Mouse (Mus musculus) forebrain, embryonic 16.5 days (tissue): ENCODE data around the gene Lrfn4. TPM values are rescaled to one million over a fixed set of nuclear protein-coding genes. Genes with fewer than 3 reads are reported as not detected.
"Not testable (repeated sequence)": the region's sequence is repeated elsewhere in the genome, so short reads cannot be mapped to it uniquely, and the experiment has no call there.

Experiments
- ATAC-seq: fragments of 200-750 bp; cut with Nextera tagmentation; 2 replicates; pipeline ENCODE4 v1.8.0; 2017; ENCODE audit warnings: mild to moderate bottlenecking, moderate library complexity
- H3K27ac ChIP-seq: fragments of 300-500 bp; sonication (generic); 2 replicates; pipeline ENCODE4 v1.5.1; 2014; ENCODE audit warnings: low read length, control low read depth
- H3K27me3 ChIP-seq: fragments of 300-500 bp; sonication (generic); replicated peaks from 2 replicates; pipeline ENCODE4 v1.6.1; 2014; ENCODE audit warnings: low read length; ENCODE audit not compliant: control insufficient read depth, insufficient read depth
- H3K36me3 ChIP-seq: fragments of 300-500 bp; sonication (generic); 2 replicates; pipeline ENCODE4 v1.6.1; 2014; ENCODE audit not compliant: control insufficient read depth, insufficient read depth
- H3K4me1 ChIP-seq: fragments of 300-500 bp; sonication (generic); replicated peaks from 2 replicates; pipeline ENCODE4 v1.6.1; 2014; ENCODE audit warnings: low read length; ENCODE audit not compliant: control insufficient read depth, insufficient read depth
- H3K4me2 ChIP-seq: fragments of 300-500 bp; sonication (generic); 2 replicates; pipeline ENCODE4 v1.6.1; 2014; ENCODE audit warnings: mild to moderate bottlenecking, low read length, control low read depth
- H3K4me3 ChIP-seq: fragments of 300-500 bp; sonication (generic); replicated peaks from 2 replicates; pipeline ENCODE4 v1.5.1; 2014; ENCODE audit warnings: mild to moderate bottlenecking, low read length, control low read depth
- H3K9ac ChIP-seq: fragments of 300-500 bp; sonication (generic); replicated peaks from 2 replicates; pipeline ENCODE4 v1.6.1; 2014; ENCODE audit warnings: low read depth, low read length, control low read depth
- H3K9me3 ChIP-seq: fragments of 300-500 bp; sonication (generic); 2 replicates; pipeline ENCODE4 v1.6.1; 2016; ENCODE audit warnings: low read length; ENCODE audit not compliant: control insufficient read depth
- WGBS: fragments of 180-500 bp; shearing (Covaris S2); extraction: QIAGEN DNeasy Blood & Tissue Kit; methylation state at CpG from one replicate; pipeline ENCODE4 v1.1.7; 2014; 5-methylcytosine and 5-hydroxymethylcytosine counted together
- polyA plus RNA-seq: library from polyadenylated mRNA; unstranded; fragments of >200 nt; fragmentation: Nextera tagmentation; extraction: Ambion mirVana; gene quantifications from 2 replicates; pipeline ENCODE4 v1.2.1, GENCODE M21; 2015

Gene Lrfn4
- polyA plus RNA-seq, 1 experiment from 2014 or later, result 8.9 TPM

DNA sequence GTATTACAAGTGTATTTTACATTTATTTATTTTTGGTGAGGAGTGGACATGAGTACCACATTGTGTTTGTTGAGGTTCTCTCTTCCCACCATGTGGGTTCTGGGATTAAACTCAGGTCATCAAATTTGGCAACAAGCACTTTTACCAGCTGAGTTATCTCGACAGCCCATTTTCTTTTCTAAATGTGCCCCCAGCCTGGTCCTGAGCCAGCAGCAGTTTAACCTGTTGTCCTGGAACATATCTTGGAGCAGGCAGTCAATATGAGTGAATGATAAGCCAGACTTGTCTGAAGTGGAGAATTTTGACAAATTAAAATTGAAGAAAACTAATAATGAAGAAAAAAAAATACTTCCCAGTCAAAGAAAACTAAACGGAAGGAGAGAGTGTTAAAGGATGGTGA is 19.4 kb downstream of the Lrfn4 start:
- Histone ChIP-seq H3K27ac (no peak overlapping the region), H3K36me3 (no peaks in the 10 kb centered on the region), H3K9me3 (no peaks in the 10 kb centered on the region), H3K9ac (no peak overlapping the region), H3K4me1 (no peaks in the 10 kb centered on the region), H3K4me2 (no peak overlapping the region), H3K27me3 (no peaks in the 10 kb centered on the region), H3K4me3 (no peak overlapping the region)
- no peak for ATAC-seq
- WGBS, result 81% methylated on average over 2 of the region's 2 CpGs

DNA sequence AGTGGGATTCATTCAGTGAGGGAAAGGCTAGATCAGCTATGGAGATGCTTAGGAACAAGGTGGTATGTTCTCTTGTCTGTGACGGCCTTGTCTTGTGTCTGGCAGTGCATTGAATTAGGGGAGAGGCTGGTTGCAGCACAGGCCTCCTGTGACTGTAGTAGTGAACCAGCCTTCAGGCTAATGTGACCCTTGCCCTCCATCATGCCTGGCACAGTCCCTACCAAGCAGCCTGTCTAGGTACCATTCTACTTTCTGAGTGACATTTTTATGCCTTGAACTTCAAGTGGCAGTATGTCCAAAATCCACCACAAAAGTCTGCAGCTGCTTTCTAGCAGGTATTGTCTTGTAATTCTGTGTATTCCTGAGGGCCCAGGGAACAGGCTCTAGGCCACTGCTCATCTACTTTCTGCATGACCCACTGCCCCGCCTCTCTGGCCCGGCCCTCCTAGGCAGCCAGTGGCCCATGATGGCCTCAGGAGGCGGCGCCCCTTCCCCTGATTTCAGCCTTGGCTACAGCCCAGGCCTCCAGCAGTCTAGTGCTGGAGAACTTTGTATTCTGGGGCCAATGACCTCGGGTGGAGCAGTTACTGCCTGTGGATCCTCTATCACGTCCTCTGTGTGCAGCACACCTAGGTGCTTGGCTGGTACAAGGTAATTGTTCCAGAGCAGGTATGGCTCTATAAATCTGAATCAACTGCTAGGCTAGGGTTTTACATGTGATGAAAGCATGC is 21.5 kb downstream of the Lrfn4 start:
- H3K9me3 ChIP-seq, result no peaks in the 10 kb centered on the region
- H3K9ac ChIP-seq, result no peak overlapping the region
- no peak overlapping the region for H3K27ac ChIP-seq
- no peaks in the 10 kb centered on the region for H3K4me1 ChIP-seq
- 55% methylated on average over 7 of the region's 7 CpGs for WGBS
- no peaks in the 10 kb centered on the region for H3K36me3 ChIP-seq
- ATAC-seq, result no peak
- no peak overlapping the region for H3K4me2 ChIP-seq
- H3K27me3 ChIP-seq, result no peaks in the 10 kb centered on the region
- H3K4me3 ChIP-seq, result no peak overlapping the region

DNA sequence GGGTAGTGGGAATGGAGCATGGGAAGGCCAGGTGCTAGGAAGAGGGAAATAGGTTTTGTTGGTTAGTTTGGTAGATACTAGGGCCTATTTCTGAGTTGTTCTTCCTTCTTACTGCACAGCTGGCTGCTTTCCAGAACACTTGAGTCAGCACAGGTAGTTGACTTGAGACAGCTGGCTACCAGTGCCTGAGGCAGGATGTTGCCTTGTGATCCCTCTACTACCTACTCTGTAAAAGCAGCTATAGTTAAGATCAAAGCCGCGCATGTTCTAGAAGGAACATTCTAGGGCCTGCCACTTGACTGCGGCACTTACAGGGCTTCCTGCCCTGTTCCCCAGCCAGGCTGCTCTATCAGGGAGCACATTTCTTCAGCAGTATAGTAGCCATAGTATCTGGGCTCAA is 25.4 kb downstream of the Lrfn4 start:
- H3K27me3 ChIP-seq, result no peaks in the 10 kb centered on the region
- no peaks in the 10 kb centered on the region for H3K9me3 ChIP-seq
- H3K4me3 ChIP-seq, result no peak overlapping the region
- H3K27ac ChIP-seq, result no peak overlapping the region
- no peaks in the 10 kb centered on the region for H3K36me3 ChIP-seq
- H3K4me1 ChIP-seq, result no peaks in the 10 kb centered on the region
- no peak for ATAC-seq
- H3K9ac ChIP-seq, result no peak overlapping the region
- WGBS, result 97% methylated on average over 3 of the region's 3 CpGs
- no peak overlapping the region for H3K4me2 ChIP-seq

- Histone ChIP-seq H3K27me3 (no peaks in the 10 kb centered on the region), H3K27ac (no peak overlapping the region), H3K9ac (no peak overlapping the region), H3K36me3 (no peaks in the 10 kb centered on the region), H3K9me3 (no peaks in the 10 kb centered on the region), H3K4me2 (no peak overlapping the region), H3K4me3 (no peak overlapping the region), H3K4me1 (no peaks in the 10 kb centered on the region)
- ATAC-seq, result no peak
- 70% methylated on average over 1 of the region's 1 CpGs for WGBS
Measured at GRCm38 (mm10) chr19:4589081-4589480, 26.4 kb downstream of the Lrfn4 start.

DNA sequence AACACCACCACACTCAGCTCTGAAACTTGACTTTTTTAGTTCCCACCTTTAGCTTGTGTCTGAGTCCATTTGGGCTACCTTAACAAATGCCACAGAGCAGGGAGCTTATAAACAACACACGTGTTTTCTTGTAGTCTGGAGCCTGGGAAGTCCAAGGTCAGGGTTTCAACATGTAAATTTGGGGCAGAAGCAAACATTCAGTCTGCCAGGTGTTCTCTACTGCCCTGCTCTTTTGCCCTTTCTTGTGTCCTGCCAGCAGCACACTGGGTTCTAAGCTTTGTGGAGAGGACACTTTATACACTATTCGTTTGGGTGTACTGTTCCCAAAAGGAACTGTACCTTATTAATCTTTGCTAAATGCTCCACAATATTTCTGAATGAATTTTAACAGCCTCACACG is 27.0 kb downstream of the Lrfn4 start:
- ATAC-seq, result no peak
- Histone ChIP-seq H3K27ac (no peak overlapping the region), H3K9ac (no peak overlapping the region), H3K9me3 (no peaks in the 10 kb centered on the region), H3K4me1 (no peaks in the 10 kb centered on the region), H3K4me2 (no peak overlapping the region), H3K4me3 (no peak overlapping the region), H3K27me3 (no peaks in the 10 kb centered on the region), H3K36me3 (no peaks in the 10 kb centered on the region)
- WGBS, result 64% methylated on average over 3 of the region's 3 CpGs

- H3K27ac ChIP-seq, result no peak overlapping the region
- 61% methylated on average over 2 of the region's 2 CpGs for WGBS
- H3K9me3 ChIP-seq, result no peaks in the 10 kb centered on the region
- no peaks in the 10 kb centered on the region for H3K36me3 ChIP-seq
- no peak overlapping the region for H3K9ac ChIP-seq
- no peaks in the 10 kb centered on the region for H3K4me1 ChIP-seq
- H3K4me2 ChIP-seq, result no peak overlapping the region
- no peak overlapping the region for H3K4me3 ChIP-seq
- ATAC-seq, result no peak
- no peaks in the 10 kb centered on the region for H3K27me3 ChIP-seq
Measured at GRCm38 (mm10) chr19:4587426-4587825, 28.0 kb downstream of the Lrfn4 start.

GRCm38 (mm10) chr19:4586783-4587182 is 28.7 kb downstream of the Lrfn4 start:
- H3K4me2 ChIP-seq, H3K36me3 ChIP-seq, H3K9me3 ChIP-seq, H3K4me3 ChIP-seq, H3K9ac ChIP-seq, H3K4me1 ChIP-seq, H3K27ac ChIP-seq, ATAC-seq, H3K27me3 ChIP-seq: not testable (repeated sequence)

DNA sequence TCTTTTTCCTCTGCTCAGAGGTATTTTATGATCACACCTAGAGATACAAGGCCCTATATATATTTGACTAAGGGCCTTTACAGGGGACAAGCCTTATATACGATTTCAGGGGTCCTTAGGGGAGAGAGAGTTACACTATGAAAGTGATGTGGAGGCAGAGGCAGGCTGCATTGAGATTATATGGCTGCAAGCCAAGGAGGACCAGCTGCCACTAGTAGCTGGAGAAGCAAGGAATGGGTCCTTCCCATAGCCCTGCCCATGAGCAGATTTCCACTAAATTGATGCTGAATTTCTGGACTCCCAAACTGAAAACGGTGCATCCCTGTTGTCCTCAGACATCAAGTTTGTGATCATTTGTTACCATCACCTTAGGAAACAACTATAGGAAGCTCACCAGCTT is 31.6 kb downstream of the Lrfn4 start:
- Histone ChIP-seq H3K27ac (no peak overlapping the region), H3K9ac (no peak overlapping the region), H3K4me3 (no peak overlapping the region), H3K4me2 (no peak overlapping the region), H3K4me1 (no peaks in the 10 kb centered on the region), H3K27me3 (no peaks in the 10 kb centered on the region), H3K9me3 (no peaks in the 10 kb centered on the region), H3K36me3 (no peaks in the 10 kb centered on the region)
- 68% methylated on average over 2 of the region's 2 CpGs for WGBS
- no peak for ATAC-seq

- Histone ChIP-seq H3K4me1 (no peaks in the 10 kb centered on the region), H3K9ac (no peak overlapping the region), H3K4me2 (no peak overlapping the region), H3K9me3 (no peaks in the 10 kb centered on the region), H3K4me3 (no peak overlapping the region), H3K27ac (no peak overlapping the region), H3K27me3 (no peaks in the 10 kb centered on the region), H3K36me3 (no peaks in the 10 kb centered on the region)
- ATAC-seq, result no peak
- 86% methylated on average over 5 of the region's 5 CpGs for WGBS
Measured at GRCm38 (mm10) chr19:4579296-4579695, 36.2 kb downstream of the Lrfn4 start.

GRCm38 (mm10) chr19:4578799-4579198 is 36.7 kb downstream of the Lrfn4 start:
- no peaks in the 10 kb centered on the region for H3K36me3 ChIP-seq
- H3K9ac ChIP-seq, result no peak overlapping the region
- WGBS, result 86% methylated on average over 2 of the region's 2 CpGs
- no peaks in the 10 kb centered on the region for H3K27me3 ChIP-seq
- no peaks in the 10 kb centered on the region for H3K9me3 ChIP-seq
- no peak for ATAC-seq
- H3K4me3 ChIP-seq, result no peak overlapping the region
- no peaks in the 10 kb centered on the region for H3K4me1 ChIP-seq
- H3K27ac ChIP-seq, result no peak overlapping the region
- H3K4me2 ChIP-seq, result no peak overlapping the region
